Mouse (Mus musculus) heart, embryonic 13.5 days (tissue): ENCODE measurements around the gene Ccl6. TPM values are rescaled to one million over a fixed set of nuclear protein-coding genes. Genes with fewer than 3 reads are reported as not detected.

ENCODE experiments used
- ATAC-seq: fragments of 200-750 bp; cut with Nextera tagmentation; 2 replicates; pipeline ENCODE4 v1.8.0; 2017; ENCODE audit warnings: moderate TSS enrichment; ENCODE audit not compliant: insufficient number of reproducible peaks, low FRiP score, low TSS enrichment; ENCODE audit errors: extremely low read depth
- H3K27ac ChIP-seq: fragments of 300-500 bp; sonication (generic); replicated peaks from 2 replicates; pipeline ENCODE4 v1.5.1; 2015; ENCODE audit warnings: moderate library complexity, mild to moderate bottlenecking, inconsistent platforms
- H3K27me3 ChIP-seq: fragments of 300-500 bp; sonication (generic); replicated peaks from 2 replicates; pipeline ENCODE4 v1.6.1; 2015; ENCODE audit warnings: mild to moderate bottlenecking, inconsistent platforms
- H3K36me3 ChIP-seq: fragments of 300-500 bp; sonication (generic); 2 replicates; pipeline ENCODE4 v1.6.1; 2015; ENCODE audit warnings: mild to moderate bottlenecking, inconsistent platforms
- H3K4me1 ChIP-seq: fragments of 300-500 bp; sonication (generic); 2 replicates; pipeline ENCODE4 v1.6.1; 2015; ENCODE audit warnings: inconsistent platforms
- H3K4me2 ChIP-seq: fragments of 300-500 bp; sonication (generic); 2 replicates; pipeline ENCODE4 v1.6.1; 2015; ENCODE audit warnings: inconsistent platforms, mild to moderate bottlenecking, moderate library complexity
- H3K4me3 ChIP-seq: fragments of 300-500 bp; sonication (generic); 2 replicates; pipeline ENCODE4 v1.5.1; 2015; ENCODE audit warnings: moderate library complexity, mild to moderate bottlenecking, inconsistent platforms
- H3K9ac ChIP-seq: fragments of 300-500 bp; sonication (generic); 2 replicates; pipeline ENCODE4 v1.6.1; 2015; ENCODE audit warnings: inconsistent platforms, mild to moderate bottlenecking, moderate library complexity
- H3K9me3 ChIP-seq: fragments of 300-500 bp; sonication (generic); 2 replicates; pipeline ENCODE4 v1.6.1; 2016; ENCODE audit warnings: inconsistent platforms
- WGBS: fragments of 180-500 bp; shearing (Covaris S2); methylation state at CpG from one replicate; pipeline ENCODE4 v1.1.7; 2015; ENCODE audit warnings: mixed read lengths; 5-methylcytosine and 5-hydroxymethylcytosine counted together
- polyA plus RNA-seq: library from polyadenylated mRNA; unstranded; fragments of >200 nt; fragmentation: Nextera tagmentation; extraction: Ambion mirVana; gene quantifications from 2 replicates; pipeline ENCODE4 v1.2.1, GENCODE M21; 2015

Ccl6 gene
- polyA plus RNA-seq, 1 experiment from 2014 or later, result 3.8 TPM

GRCm38 (mm10) chr11:83576927-83577555 lies 15.8 kb downstream of the Ccl6 start:
- Histone ChIP-seq H3K36me3 (no peaks in the 10 kb centered on the region), H3K4me2 (no peak overlapping the region), H3K27me3 (no peaks in the 10 kb centered on the region), H3K4me1 (no peaks in the 10 kb centered on the region), H3K9ac (no peak overlapping the region), H3K27ac (no peak overlapping the region), H3K4me3 (no peak overlapping the region), H3K9me3 (no peaks in the 10 kb centered on the region)
- ATAC-seq, result no peak
- WGBS, result 69% methylated on average over 4 of the region's 4 CpGs

- Histone ChIP-seq H3K9ac (no peak overlapping the region), H3K27ac (no peak overlapping the region), H3K4me1 (no peaks in the 10 kb centered on the region), H3K4me3 (no peak overlapping the region), H3K36me3 (no peaks in the 10 kb centered on the region), H3K4me2 (no peak overlapping the region), H3K27me3 (no peaks in the 10 kb centered on the region), H3K9me3 (no peaks in the 10 kb centered on the region)
- 57% methylated on average over 9 of the region's 9 CpGs for WGBS
- ATAC-seq, result no peak
Measured at GRCm38 (mm10) chr11:83572834-83573233, 20.1 kb downstream of the Ccl6 start.

GRCm38 (mm10) chr11:83572223-83572622 lies 20.7 kb downstream of the Ccl6 start:
- Histone ChIP-seq H3K9me3 (no peaks in the 10 kb centered on the region), H3K4me2 (no peak overlapping the region), H3K9ac (no peak overlapping the region), H3K27ac (0 out of 2 replicates have a peak overlapping the region, but pooled peaks have one; percentile 48), H3K36me3 (no peaks in the 10 kb centered on the region), H3K27me3 (no peaks in the 10 kb centered on the region), H3K4me1 (no peaks in the 10 kb centered on the region), H3K4me3 (no peak overlapping the region)
- no peak for ATAC-seq
- 72% methylated on average over 8 of the region's 8 CpGs for WGBS

- Histone ChIP-seq H3K27ac (no peak overlapping the region), H3K36me3 (no peaks in the 10 kb centered on the region), H3K4me2 (no peak overlapping the region), H3K9me3 (no peaks in the 10 kb centered on the region), H3K4me3 (no peak overlapping the region), H3K4me1 (no peaks in the 10 kb centered on the region), H3K9ac (no peak overlapping the region), H3K27me3 (0 out of 2 replicates have a peak, but pooled peaks cover 5% of the 10 kb centered on the region)
- no peak for ATAC-seq
- WGBS, result 79% methylated on average over 2 of the region's 2 CpGs
Measured at GRCm38 (mm10) chr11:83570189-83570588, 22.7 kb downstream of the Ccl6 start.

GRCm38 (mm10) chr11:83569249-83569648 lies 23.6 kb downstream of the Ccl6 start:
- Histone ChIP-seq H3K4me3 (no peak overlapping the region), H3K4me1 (no peaks in the 10 kb centered on the region), H3K27me3 (0 out of 2 replicates have a peak, but pooled peaks cover 5% of the 10 kb centered on the region), H3K27ac (no peak overlapping the region), H3K9ac (no peak overlapping the region), H3K4me2 (no peak overlapping the region), H3K9me3 (no peaks in the 10 kb centered on the region), H3K36me3 (no peaks in the 10 kb centered on the region)
- ATAC-seq, result no peak
- WGBS, result 84% methylated on average over 7 of the region's 7 CpGs

GRCm38 (mm10) chr11:83568786-83569185 lies 24.1 kb downstream of the Ccl6 start:
- ATAC-seq, result no peak
- Histone ChIP-seq H3K4me1 (no peaks in the 10 kb centered on the region; the same call in 1 of the 2 replicates), H3K9ac (no peak overlapping the region), H3K36me3 (no peaks in the 10 kb centered on the region), H3K9me3 (no peaks in the 10 kb centered on the region), H3K4me2 (no peak overlapping the region), H3K4me3 (no peak overlapping the region), H3K27ac (no peak overlapping the region), H3K27me3 (0 out of 2 replicates have a peak, but pooled peaks cover 5% of the 10 kb centered on the region)
- 73% methylated on average over 3 of the region's 3 CpGs for WGBS

GRCm38 (mm10) chr11:83568061-83568460 lies 24.8 kb downstream of the Ccl6 start:
- Histone ChIP-seq H3K4me3 (no peak overlapping the region), H3K9ac (no peak overlapping the region), H3K36me3 (no peaks in the 10 kb centered on the region), H3K27me3 (0 out of 2 replicates have a peak, but pooled peaks cover 5% of the 10 kb centered on the region), H3K9me3 (no peaks in the 10 kb centered on the region), H3K27ac (no peak overlapping the region), H3K4me2 (no peak overlapping the region), H3K4me1 (peaks cover 2% of the 10 kb centered on the region; the same call in 1 of the 2 replicates)
- ATAC-seq, result no peak
- 82% methylated on average over 9 of the region's 9 CpGs for WGBS

GRCm38 (mm10) chr11:83567311-83567710 lies 25.6 kb downstream of the Ccl6 start:
- Histone ChIP-seq H3K27me3 (0 out of 2 replicates have a peak, but pooled peaks cover 5% of the 10 kb centered on the region), H3K4me1 (peaks cover 2% of the 10 kb centered on the region; the same call in 1 of the 2 replicates), H3K9ac (no peak overlapping the region), H3K4me3 (no peak overlapping the region), H3K4me2 (no peak overlapping the region), H3K9me3 (no peaks in the 10 kb centered on the region), H3K36me3 (no peaks in the 10 kb centered on the region), H3K27ac (no peak overlapping the region)
- 51% methylated on average over 7 of the region's 7 CpGs for WGBS
- ATAC-seq, result no peak

- Histone ChIP-seq H3K27me3 (0 out of 2 replicates have a peak, but pooled peaks cover 5% of the 10 kb centered on the region), H3K36me3 (no peaks in the 10 kb centered on the region), H3K4me1 (peaks cover 2% of the 10 kb centered on the region; the same call in 1 of the 2 replicates), H3K9me3 (no peaks in the 10 kb centered on the region), H3K4me2 (no peak overlapping the region), H3K4me3 (no peak overlapping the region), H3K27ac (no peak overlapping the region), H3K9ac (no peak overlapping the region)
- no peak for ATAC-seq
Measured at GRCm38 (mm10) chr11:83566617-83567016, 26.3 kb downstream of the Ccl6 start.

GRCm38 (mm10) chr11:83563754-83564153 lies 29.1 kb downstream of the Ccl6 start:
- 65% methylated on average over 2 of the region's 2 CpGs for WGBS
- Histone ChIP-seq H3K4me3 (no peak overlapping the region), H3K36me3 (no peaks in the 10 kb centered on the region), H3K9me3 (no peaks in the 10 kb centered on the region), H3K27me3 (0 out of 2 replicates have a peak, but pooled peaks cover 5% of the 10 kb centered on the region), H3K27ac (no peak overlapping the region), H3K4me2 (no peak overlapping the region), H3K4me1 (peaks cover 2% of the 10 kb centered on the region; the same call in 1 of the 2 replicates), H3K9ac (no peak overlapping the region)
- no peak for ATAC-seq

GRCm38 (mm10) chr11:83562311-83562887 lies 30.5 kb downstream of the Ccl6 start:
- H3K4me3 ChIP-seq, result no peak overlapping the region
- H3K9me3 ChIP-seq, result no peaks in the 10 kb centered on the region
- H3K4me2 ChIP-seq, result no peak overlapping the region
- WGBS, result 60% methylated on average over 6 of the region's 6 CpGs
- no peaks in the 10 kb centered on the region for H3K36me3 ChIP-seq
- H3K27me3 ChIP-seq, result peaks cover 5% of the 10 kb centered on the region; the same call in 1 of the 2 replicates
- ATAC-seq, result no peak
- no peak overlapping the region for H3K27ac ChIP-seq
- peaks cover 2% of the 10 kb centered on the region; the same call in 1 of the 2 replicates for H3K4me1 ChIP-seq
- H3K9ac ChIP-seq, result no peak overlapping the region
